Mouse (Mus musculus): ENCODE data around the gene Zbtb8a. TPM values are rescaled to one million over a fixed set of nuclear protein-coding genes. Genes with fewer than 3 reads are reported as not detected.
"Not testable (repeated sequence)": the region's sequence is repeated elsewhere in the genome, so short reads cannot be mapped to it uniquely, and the experiment has no call there.

The Zbtb8a gene
- 2.1 and 2.6 TPM in 2 replicates for total RNA-seq (2015)
- total RNA-seq (2017), result 5.4 and 7.3 TPM in 2 replicates

GRCm38 (mm10) chr4:129377601-129378390 is at the start of gene Zbtb8a:
Zbtb8a (minus strand) TSS chr4:129378116.
- peak; percentile 38 for ATAC-seq (replicated peaks; ENCODE audit: poor library complexity)

- no peak for ATAC-seq (replicated peaks; ENCODE audit: poor library complexity)
Observed at GRCm38 (mm10) chr4:129418321-129418720, 40.4 kb upstream of the Zbtb8a start.

GRCm38 (mm10) chr4:129416478-129416877 is 38.6 kb upstream of the Zbtb8a start:
- ATAC-seq (replicated peaks; ENCODE audit: poor library complexity), result peak; percentile 94

GRCm38 (mm10) chr4:129415892-129416291 is 38.0 kb upstream of the Zbtb8a start:
- ATAC-seq (replicated peaks; ENCODE audit: poor library complexity), result peak; percentile 28; the same call in 1 of the 2 replicates

GRCm38 (mm10) chr4:129410991-129411390 is 33.1 kb upstream of the Zbtb8a start:
- no peak for ATAC-seq (replicated peaks; ENCODE audit: poor library complexity)

DNA sequence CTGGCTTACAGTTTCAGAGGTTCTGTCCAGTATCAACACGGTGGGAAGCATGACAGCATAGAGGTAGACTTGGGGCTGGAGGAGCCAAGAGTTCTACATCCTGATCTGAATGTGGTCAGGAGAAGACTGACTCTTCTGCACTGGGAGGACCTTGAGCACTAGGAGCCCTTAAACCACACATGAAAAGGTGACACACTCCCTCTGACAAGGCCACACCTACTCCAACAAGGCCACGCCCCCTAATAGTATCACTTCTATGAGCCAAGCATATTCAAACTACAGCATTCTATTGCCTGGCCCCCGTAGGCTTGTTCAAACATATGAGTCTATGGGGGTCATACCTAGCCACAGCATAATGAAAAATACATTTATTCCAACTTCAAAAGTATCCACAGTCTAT is 32.6 kb upstream of the Zbtb8a start:
- not testable (repeated sequence) for ATAC-seq (replicated peaks; ENCODE audit: poor library complexity)

- ATAC-seq (replicated peaks; ENCODE audit: poor library complexity), result peak; percentile 99
Observed at GRCm38 (mm10) chr4:129406447-129406846, 28.5 kb upstream of the Zbtb8a start.

GRCm38 (mm10) chr4:129399813-129400212 is 21.9 kb upstream of the Zbtb8a start:
- ATAC-seq (replicated peaks; ENCODE audit: poor library complexity), result no peak

GRCm38 (mm10) chr4:129396960-129397359 is 19.0 kb upstream of the Zbtb8a start:
- ATAC-seq (replicated peaks; ENCODE audit: poor library complexity), result no peak

GRCm38 (mm10) chr4:129394089-129394870 is 16.4 kb upstream of the Zbtb8a start:
- ATAC-seq (replicated peaks; ENCODE audit: poor library complexity), result peak; percentile 72

DNA sequence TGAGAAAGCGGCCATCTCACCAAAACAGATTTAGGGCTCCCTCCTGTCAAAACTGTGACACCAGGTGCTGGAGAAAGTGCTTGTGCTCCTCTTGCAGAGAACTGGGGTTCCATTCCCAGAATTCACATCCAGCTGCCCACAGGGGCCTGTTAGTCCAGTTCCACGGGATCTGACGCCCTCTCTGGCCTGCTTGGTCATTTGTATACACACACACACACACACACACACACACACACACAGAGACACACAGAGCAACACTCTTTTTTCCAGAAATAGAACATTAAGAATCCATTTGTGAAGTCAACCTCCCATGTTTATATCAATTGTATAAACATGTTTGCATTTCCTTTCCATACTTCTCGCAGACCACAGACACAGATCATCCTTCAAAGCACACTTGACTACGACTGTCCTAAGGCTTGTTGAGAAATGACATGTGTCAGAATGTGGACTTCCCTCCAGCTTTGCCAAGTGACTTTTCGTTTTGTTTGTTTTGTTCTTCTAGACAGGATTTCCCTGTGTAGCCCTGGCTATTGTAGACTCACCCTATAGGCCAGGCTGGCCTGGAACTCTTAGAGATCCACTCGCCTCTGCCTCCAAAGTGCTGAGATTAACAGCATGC is 13.1 kb upstream of the Zbtb8a start:
- no peak for ATAC-seq (replicated peaks; ENCODE audit: poor library complexity)

- ATAC-seq (replicated peaks; ENCODE audit: poor library complexity), result no peak
Observed at GRCm38 (mm10) chr4:129390216-129390743, 12.4 kb upstream of the Zbtb8a start.

DNA sequence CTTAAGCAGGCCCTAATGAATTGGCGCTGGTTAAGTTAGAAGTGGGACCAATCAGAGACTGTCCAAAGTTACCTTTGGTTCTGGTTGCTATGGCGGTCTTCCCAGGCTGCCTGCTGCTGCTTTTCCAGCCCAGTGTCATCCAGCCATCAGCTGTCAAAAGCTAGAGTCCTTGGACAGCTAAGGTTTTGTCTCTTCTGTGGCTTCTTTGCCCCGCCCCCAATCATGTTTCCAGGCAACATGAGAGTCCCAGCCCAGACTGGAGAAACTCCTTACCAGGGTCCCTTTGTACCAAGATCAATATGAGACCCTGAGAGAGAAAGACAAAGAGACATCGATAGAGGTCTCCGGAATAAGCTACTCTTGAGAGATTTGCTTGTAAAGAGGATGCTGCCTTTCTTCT is 10.5 kb upstream of the Zbtb8a start:
- no peak for ATAC-seq (replicated peaks; ENCODE audit: poor library complexity)

GRCm38 (mm10) chr4:129386989-129387388 is 9.1 kb upstream of the Zbtb8a start:
- peak; percentile 37 for ATAC-seq (replicated peaks; ENCODE audit: poor library complexity)

- peak; percentile 87 for ATAC-seq (replicated peaks; ENCODE audit: poor library complexity)
Observed at GRCm38 (mm10) chr4:129386269-129386946, 8.5 kb upstream of the Zbtb8a start.

- ATAC-seq (replicated peaks; ENCODE audit: poor library complexity), result no peak; the same call in 1 of the 2 replicates
Observed at GRCm38 (mm10) chr4:129385685-129386084, 7.8 kb upstream of the Zbtb8a start.

- ATAC-seq (replicated peaks; ENCODE audit: poor library complexity), result no peak
Observed at GRCm38 (mm10) chr4:129384440-129384839, 6.5 kb upstream of the Zbtb8a start.

- ATAC-seq (replicated peaks; ENCODE audit: poor library complexity), result no peak
Observed at GRCm38 (mm10) chr4:129383586-129383985, 5.7 kb upstream of the Zbtb8a start.

DNA sequence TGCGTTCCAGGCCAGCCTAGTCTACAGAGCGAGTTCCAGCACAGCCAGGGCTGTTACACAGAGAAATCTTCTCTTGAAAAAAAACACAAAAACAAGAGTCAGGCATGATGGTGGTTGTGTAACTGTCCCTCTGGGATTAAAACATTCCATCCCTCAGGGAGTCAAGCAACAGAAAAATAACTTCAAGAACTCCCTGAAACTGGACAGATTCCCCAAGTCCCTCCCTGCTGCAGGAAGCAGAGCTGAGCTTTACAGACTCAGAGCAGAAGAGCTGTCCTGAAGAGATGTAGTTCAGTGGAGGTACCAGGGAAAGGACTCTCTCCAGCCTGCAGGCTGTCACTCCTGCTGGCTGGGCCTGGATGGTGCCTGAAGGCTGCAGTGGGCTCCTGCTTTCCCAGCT is 4.6 kb upstream of the Zbtb8a start:
- ATAC-seq (replicated peaks; ENCODE audit: poor library complexity), result no peak

GRCm38 (mm10) chr4:129382029-129382428 is 4.1 kb upstream of the Zbtb8a start:
- ATAC-seq (replicated peaks; ENCODE audit: poor library complexity), result no peak

DNA sequence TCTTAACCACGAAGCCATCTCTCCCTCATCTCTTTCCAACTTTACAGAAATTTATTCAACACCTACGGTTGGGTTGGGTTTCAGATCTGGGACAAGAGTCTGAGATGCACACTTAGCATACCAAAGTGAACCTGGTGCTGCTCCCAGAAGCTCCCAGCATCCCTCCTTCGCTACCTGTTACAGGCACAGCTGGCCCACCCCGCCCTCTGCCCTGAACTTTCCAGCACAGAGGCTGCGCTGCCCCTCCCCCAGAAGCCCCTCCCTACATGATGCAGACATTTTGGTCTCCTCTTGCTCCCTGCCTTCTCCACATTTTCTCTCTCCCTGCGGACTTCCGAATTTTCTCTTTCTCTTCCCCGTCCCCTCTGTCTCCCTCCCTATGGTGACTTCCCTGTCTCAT is 3.2 kb upstream of the Zbtb8a start:
- ATAC-seq (replicated peaks; ENCODE audit: poor library complexity), result no peak
